Mouse (Mus musculus) hindbrain, embryonic 10.5 days (tissue): ENCODE data around the gene Mpv17l2. TPM values are rescaled to one million over a fixed set of nuclear protein-coding genes. Genes with fewer than 3 reads are reported as not detected.
A peak's percentile ranks its signal among the peaks of the same experiment; 100 is the strongest.

Source experiments
- DNase-seq: peaks from one replicate; pipeline ENCODE4 v3.0.0-alpha.2; 2017; ENCODE audit warnings: low spot score
- H3K27ac ChIP-seq: fragments of 300-500 bp; sonication (generic); 2 replicates; pipeline ENCODE4 v1.5.1; 2016; ENCODE audit warnings: mild to moderate bottlenecking, moderate library complexity
- H3K27me3 ChIP-seq: fragments of 300-500 bp; sonication (generic); 2 replicates; pipeline ENCODE4 v1.6.1; 2016; ENCODE audit warnings: mild to moderate bottlenecking; ENCODE audit not compliant: poor library complexity, insufficient read depth, severe bottlenecking
- H3K36me3 ChIP-seq: fragments of 300-500 bp; sonication (generic); 2 replicates; pipeline ENCODE4 v1.6.1; 2016; ENCODE audit warnings: mild to moderate bottlenecking, moderate library complexity
- H3K4me1 ChIP-seq: fragments of 300-500 bp; sonication (generic); replicated peaks from 2 replicates; pipeline ENCODE4 v1.6.1; 2016; ENCODE audit warnings: mild to moderate bottlenecking
- H3K4me3 ChIP-seq: fragments of 300-500 bp; sonication (generic); 2 replicates; pipeline ENCODE4 v1.5.1; 2016; ENCODE audit warnings: mild to moderate bottlenecking, moderate library complexity
- H3K9me3 ChIP-seq: fragments of 300-500 bp; sonication (generic); 2 replicates; pipeline ENCODE4 v1.6.1; 2016; ENCODE audit warnings: mild to moderate bottlenecking, moderate library complexity
- WGBS: fragments of 180-500 bp; shearing (Covaris S2); methylation state at CpG from one replicate; pipeline ENCODE4 v1.1.7; 2016; 5-methylcytosine and 5-hydroxymethylcytosine counted together
- polyA plus RNA-seq: library from polyadenylated mRNA; unstranded; fragments of >200 nt; fragmentation: Nextera tagmentation; extraction: Ambion mirVana; gene quantifications from 2 replicates; pipeline ENCODE4 v1.2.1, GENCODE M21; 2016

Gene Mpv17l2
- polyA plus RNA-seq, 1 experiment from 2014 or later = 40.6 TPM

- H3K36me3 ChIP-seq = peaks cover 75% of the 10 kb centered on the region
- 73% methylated on average over 12 of the region's 12 CpGs for WGBS
- peaks cover 61% of the 10 kb centered on the region for H3K4me1 ChIP-seq
- H3K27me3 ChIP-seq = peaks cover 34% of the 10 kb centered on the region
- H3K27ac ChIP-seq = no peak overlapping the region
- DNase-seq = no peak
- H3K4me3 ChIP-seq = 0 out of 2 replicates have a peak overlapping the region, but pooled peaks have one; percentile 1
- no peaks in the 10 kb centered on the region for H3K9me3 ChIP-seq
These were observed 9.1 kb upstream of the Mpv17l2 start for GRCm38 (mm10) chr8:70769858-70770257.

- Histone ChIP-seq H3K4me1 (peaks cover 61% of the 10 kb centered on the region), H3K27ac (no peak overlapping the region), H3K36me3 (peaks cover 70% of the 10 kb centered on the region), H3K9me3 (no peaks in the 10 kb centered on the region), H3K27me3 (peaks cover 34% of the 10 kb centered on the region), H3K4me3 (0 out of 2 replicates have a peak overlapping the region, but pooled peaks have one; percentile 1)
- 9% methylated on average over 26 of the region's 26 CpGs for WGBS
- DNase-seq = peak; percentile 94
These were observed 8.6 kb upstream of the Mpv17l2 start for GRCm38 (mm10) chr8:70769359-70769758.

GRCm38 (mm10) chr8:70768956-70769355 is 8.2 kb upstream of the Mpv17l2 start:
- Histone ChIP-seq H3K36me3 (peaks cover 70% of the 10 kb centered on the region), H3K9me3 (no peaks in the 10 kb centered on the region), H3K27ac (no peak overlapping the region), H3K4me1 (peaks cover 57% of the 10 kb centered on the region), H3K4me3 (no peak overlapping the region), H3K27me3 (peaks cover 34% of the 10 kb centered on the region)
- 87% methylated on average over 16 of the region's 16 CpGs for WGBS
- DNase-seq = no peak

GRCm38 (mm10) chr8:70768231-70768776 is 7.6 kb upstream of the Mpv17l2 start:
- H3K4me1 ChIP-seq = peaks cover 51% of the 10 kb centered on the region
- WGBS = 94% methylated on average over 32 of the region's 32 CpGs
- no peaks in the 10 kb centered on the region for H3K9me3 ChIP-seq
- H3K4me3 ChIP-seq = no peak overlapping the region
- H3K27me3 ChIP-seq = peaks cover 34% of the 10 kb centered on the region
- DNase-seq = no peak
- H3K27ac ChIP-seq = no peak overlapping the region
- H3K36me3 ChIP-seq = peaks cover 68% of the 10 kb centered on the region

DNA sequence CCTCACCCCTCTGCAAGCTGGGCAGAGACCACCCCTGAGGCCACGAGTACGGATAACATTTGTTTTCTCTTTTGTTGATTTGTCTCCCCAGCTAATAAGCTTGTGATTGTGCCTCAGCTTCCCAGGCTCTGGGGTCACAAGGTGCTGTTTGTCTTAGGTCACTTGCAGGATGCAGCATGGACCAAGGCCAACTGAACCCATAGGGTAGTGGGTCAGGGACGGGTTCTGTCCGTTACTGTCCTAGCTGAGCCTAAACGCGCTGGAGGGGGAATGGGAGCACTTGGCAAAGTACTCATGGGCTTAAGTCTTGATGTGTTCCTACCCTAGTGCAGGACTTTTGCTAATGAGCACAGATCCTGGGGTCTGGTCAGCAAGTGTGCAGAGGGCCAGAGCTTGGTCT is 6.8 kb upstream of the Mpv17l2 start:
- Histone ChIP-seq H3K9me3 (no peaks in the 10 kb centered on the region), H3K4me1 (peaks cover 50% of the 10 kb centered on the region), H3K36me3 (peaks cover 60% of the 10 kb centered on the region), H3K27me3 (peaks cover 34% of the 10 kb centered on the region), H3K4me3 (no peak overlapping the region), H3K27ac (no peak overlapping the region)
- 80% methylated on average over 6 of the region's 6 CpGs for WGBS
- DNase-seq = no peak

DNA sequence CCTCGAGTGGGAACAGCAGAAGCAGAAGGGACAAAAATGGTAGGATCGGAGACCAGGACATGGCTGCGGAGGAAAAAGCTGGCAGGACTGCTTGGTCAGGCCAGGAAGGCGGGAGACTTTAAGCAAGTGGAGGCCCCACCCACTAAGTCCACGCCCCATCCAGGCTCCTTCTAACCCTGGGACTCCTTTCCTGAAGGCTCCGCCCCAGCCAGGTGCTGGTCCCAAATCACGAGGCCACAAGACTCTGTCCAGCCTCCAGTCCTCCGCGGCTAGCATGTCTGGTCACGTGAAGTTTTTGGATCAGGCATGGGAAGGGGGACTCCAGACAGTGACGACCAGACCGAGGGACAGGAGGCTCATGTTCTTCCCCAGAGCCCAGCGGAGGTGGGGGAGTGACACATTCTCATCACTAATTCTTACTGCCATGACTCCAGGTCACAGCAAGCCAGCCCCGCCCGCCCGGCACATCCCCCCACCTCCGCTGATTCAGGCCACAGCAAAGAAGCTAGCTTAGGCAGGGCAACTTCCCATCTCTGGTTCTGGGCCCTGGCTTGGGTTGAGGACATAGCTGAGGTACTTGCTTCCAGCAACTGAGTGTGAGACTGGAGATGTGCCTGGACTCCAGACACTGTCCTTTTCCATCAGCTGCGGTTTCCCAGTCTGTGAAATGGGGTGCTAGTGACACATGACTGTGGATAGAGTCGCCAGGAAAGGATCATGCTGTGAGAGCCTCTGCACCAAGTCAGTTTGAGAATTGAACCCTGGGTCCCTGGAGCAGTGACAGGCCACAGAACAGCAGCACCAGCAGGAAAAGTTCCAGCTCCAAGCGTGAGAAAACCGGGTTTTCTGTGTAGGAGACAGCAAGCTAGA is 6.1 kb upstream of the Mpv17l2 start:
- peaks cover 50% of the 10 kb centered on the region for H3K4me1 ChIP-seq
- 8% methylated on average over 21 of the region's 21 CpGs for WGBS
- H3K27ac ChIP-seq = peak overlapping the region; percentile 77
- H3K27me3 ChIP-seq = peaks cover 34% of the 10 kb centered on the region
- DNase-seq = peak; percentile 66
- peak overlapping the region; percentile 50 for H3K4me3 ChIP-seq
- H3K36me3 ChIP-seq = peaks cover 53% of the 10 kb centered on the region
- no peaks in the 10 kb centered on the region for H3K9me3 ChIP-seq

- 2% methylated on average over 34 of the region's 34 CpGs for WGBS
- H3K27ac ChIP-seq = peak overlapping the region; percentile 77
- H3K9me3 ChIP-seq = no peaks in the 10 kb centered on the region
- H3K27me3 ChIP-seq = peaks cover 34% of the 10 kb centered on the region
- H3K4me3 ChIP-seq = peak overlapping the region; percentile 50
- DNase-seq = peak; percentile 56
- peaks cover 57% of the 10 kb centered on the region for H3K4me1 ChIP-seq
- peaks cover 45% of the 10 kb centered on the region for H3K36me3 ChIP-seq
These were observed 5.3 kb upstream of the Mpv17l2 start for GRCm38 (mm10) chr8:70765838-70766570.

DNA sequence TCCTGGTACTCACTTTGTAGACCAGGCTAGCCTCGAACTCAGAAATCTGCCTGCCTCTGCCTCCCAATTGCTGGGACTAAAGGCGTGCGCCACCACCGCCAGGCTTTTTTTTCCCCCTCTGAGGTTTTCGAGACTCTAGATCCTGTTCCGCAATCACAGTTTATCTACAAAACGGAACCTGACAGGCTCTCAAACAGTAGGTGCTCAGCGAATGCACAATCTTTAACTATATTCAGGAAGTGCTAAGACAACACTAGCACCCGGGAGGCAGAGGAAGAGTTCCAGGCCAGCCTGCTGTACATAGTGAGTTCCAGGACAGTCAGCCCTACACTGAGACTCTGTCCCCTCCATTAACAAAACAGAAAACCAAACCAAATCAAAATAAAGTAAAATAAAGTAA is 4.6 kb upstream of the Mpv17l2 start:
- peaks cover 61% of the 10 kb centered on the region for H3K4me1 ChIP-seq

GRCm38 (mm10) chr8:70764676-70765075 is 3.9 kb upstream of the Mpv17l2 start:
- Histone ChIP-seq H3K27me3 (peaks cover 31% of the 10 kb centered on the region), H3K36me3 (peaks cover 32% of the 10 kb centered on the region), H3K27ac (no peak overlapping the region), H3K4me3 (no peak overlapping the region), H3K4me1 (peaks cover 65% of the 10 kb centered on the region), H3K9me3 (no peaks in the 10 kb centered on the region)
- WGBS = 94% methylated on average over 13 of the region's 13 CpGs
- DNase-seq = no peak

More for the DNA sequence above, 4.6 kb upstream of the Mpv17l2 start:
- H3K27me3 ChIP-seq = peaks cover 31% of the 10 kb centered on the region
- peak overlapping the region; percentile 50 for H3K4me3 ChIP-seq
- no peaks in the 10 kb centered on the region for H3K9me3 ChIP-seq
- no peak overlapping the region for H3K27ac ChIP-seq
- WGBS = 81% methylated on average over 9 of the region's 9 CpGs
- H3K36me3 ChIP-seq = peaks cover 38% of the 10 kb centered on the region
- DNase-seq = no peak

GRCm38 (mm10) chr8:70764026-70764425 is 3.3 kb upstream of the Mpv17l2 start:
- Histone ChIP-seq H3K27ac (no peak overlapping the region; the same call in 1 of the 2 replicates), H3K9me3 (no peaks in the 10 kb centered on the region), H3K27me3 (peaks cover 31% of the 10 kb centered on the region), H3K4me3 (no peak overlapping the region), H3K4me1 (peaks cover 65% of the 10 kb centered on the region), H3K36me3 (peaks cover 25% of the 10 kb centered on the region)
- 86% methylated on average over 8 of the region's 8 CpGs for WGBS
- DNase-seq = no peak

DNA sequence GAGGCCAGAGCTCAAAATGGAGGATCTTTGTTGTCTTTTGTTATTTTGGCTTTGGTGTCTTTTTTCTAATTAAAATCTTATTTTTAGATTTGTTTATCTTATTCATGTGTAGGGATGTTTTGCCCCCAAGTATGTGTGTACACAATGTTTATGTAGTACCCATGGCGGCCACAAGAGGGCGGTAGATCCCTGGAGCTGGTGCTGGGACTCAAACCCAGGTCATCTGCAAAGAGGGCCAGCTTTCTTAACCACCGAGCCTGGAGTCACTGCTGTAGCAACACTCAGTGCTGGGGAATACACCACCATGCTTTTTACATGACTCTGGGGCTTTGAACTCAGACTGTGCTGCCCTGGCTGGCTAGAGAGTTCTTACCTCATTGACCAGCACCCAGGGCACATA is 2.6 kb upstream of the Mpv17l2 start:
- 6% methylated on average over 3 of the region's 3 CpGs for WGBS
- Histone ChIP-seq H3K4me3 (no peak overlapping the region), H3K4me1 (peaks cover 66% of the 10 kb centered on the region), H3K27me3 (peaks cover 27% of the 10 kb centered on the region), H3K36me3 (peaks cover 23% of the 10 kb centered on the region), H3K9me3 (no peaks in the 10 kb centered on the region), H3K27ac (no peak overlapping the region; the same call in 1 of the 2 replicates)
- peak; percentile 69 for DNase-seq

DNA sequence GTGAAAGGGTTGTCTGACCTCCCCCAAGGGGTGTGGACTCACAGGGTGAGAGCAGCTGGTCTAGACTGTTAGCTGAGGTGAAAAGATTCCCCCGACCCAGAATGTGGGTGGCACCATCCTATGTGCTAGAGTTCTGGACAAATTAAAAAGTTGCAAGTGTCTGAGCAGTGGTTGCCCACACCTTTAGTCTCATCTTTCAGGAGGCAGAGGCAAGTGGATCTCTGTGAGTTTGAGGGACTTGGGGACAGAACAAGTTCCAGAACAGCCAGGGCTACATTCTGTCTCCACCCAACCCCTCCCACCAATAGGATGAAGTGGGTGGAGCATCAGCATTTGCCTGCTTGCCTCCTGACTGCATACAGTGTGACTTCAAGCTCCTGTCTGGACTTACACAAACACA is 1.4 kb upstream of the Mpv17l2 start:
- H3K36me3 ChIP-seq = peaks cover 25% of the 10 kb centered on the region
- H3K4me3 ChIP-seq = no peak overlapping the region
- DNase-seq = no peak
- H3K4me1 ChIP-seq = peaks cover 67% of the 10 kb centered on the region
- peaks cover 15% of the 10 kb centered on the region for H3K27me3 ChIP-seq
- 91% methylated on average over 1 of the region's 1 CpGs for WGBS
- H3K27ac ChIP-seq = no peak overlapping the region
- H3K9me3 ChIP-seq = no peaks in the 10 kb centered on the region
